Mouse (Mus musculus): ENCODE results near the gene Tmem209. TPM values are rescaled to one million over a fixed set of nuclear protein-coding genes. Genes with fewer than 3 reads are reported as not detected.

Tmem209 gene
- polyA plus RNA-seq, 1 experiment from 2014 or later, result 56.6 TPM

DNA sequence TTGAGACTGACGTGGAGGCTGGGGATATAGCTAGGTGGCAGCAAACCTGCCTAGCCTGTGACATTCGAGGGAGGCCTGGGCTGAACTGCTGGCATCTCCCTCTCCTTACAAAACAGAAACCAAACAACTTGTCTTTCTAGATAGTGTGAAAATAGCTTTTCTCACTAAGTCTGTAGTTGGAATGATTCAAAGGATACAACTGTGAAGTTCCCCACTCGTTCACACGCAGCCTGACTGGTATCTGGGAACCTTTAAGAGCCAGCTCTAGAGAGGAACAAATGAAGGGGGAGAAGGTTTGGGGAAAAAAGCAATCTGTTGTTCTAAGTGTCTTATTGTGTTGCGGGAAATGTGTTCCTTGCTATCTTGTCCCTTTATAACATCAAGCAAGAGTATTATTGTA lies 51.0 kb downstream of the Tmem209 start:
- DNase-seq (ENCODE audit: extremely low spot score, low spot score), result no peak
- H3K27me3 ChIP-seq (ENCODE audit: poor library complexity, severe bottlenecking), result no peaks in the 10 kb centered on the region
- 86% methylated on average over 5 of the region's 5 CpGs for WGBS
- peaks cover 32% of the 10 kb centered on the region for H3K36me3 ChIP-seq (replicated peaks)
- H3K4me1 ChIP-seq, result peaks cover 44% of the 10 kb centered on the region
- H3K4me3 ChIP-seq, result no peak overlapping the region
- H3K27ac ChIP-seq, result peak overlapping the region; percentile 98; the same call in 1 of the 2 replicates
- peaks cover 5% of the 10 kb centered on the region; the same call in 1 of the 2 replicates for H3K9me3 ChIP-seq

DNA sequence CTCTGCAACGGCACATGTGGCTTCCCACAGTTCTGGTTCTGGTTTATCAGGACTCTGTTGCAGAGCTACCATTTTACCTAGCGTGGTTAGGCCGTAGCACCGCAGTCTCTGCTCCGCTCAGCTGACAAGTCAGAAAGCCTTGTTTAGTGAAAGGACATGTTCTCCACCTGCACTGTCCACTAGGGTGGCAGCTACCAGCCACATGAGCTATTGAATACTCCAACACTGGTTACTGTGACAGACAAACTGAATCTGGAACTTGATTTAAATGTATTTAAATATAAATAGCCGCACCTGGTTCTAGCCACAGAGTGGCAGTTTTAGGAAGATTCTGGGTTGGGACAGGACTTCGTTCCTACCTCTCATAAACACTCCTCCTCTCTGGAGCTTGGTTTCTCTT lies 52.6 kb downstream of the Tmem209 start:
- 95% methylated on average over 7 of the region's 7 CpGs for WGBS
- H3K4me1 ChIP-seq, result peaks cover 34% of the 10 kb centered on the region
- H3K27ac ChIP-seq, result no peak overlapping the region

GRCm38 (mm10) chr6:30439576-30439975 lies 70.0 kb downstream of the Tmem209 start:
- WGBS, result 97% methylated on average over 10 of the region's 10 CpGs
- Histone ChIP-seq H3K36me3 (replicated peaks) (peaks cover 62% of the 10 kb centered on the region), H3K4me1 (no peaks in the 10 kb centered on the region), H3K27me3 (ENCODE audit: poor library complexity, severe bottlenecking) (no peaks in the 10 kb centered on the region), H3K9me3 (no peaks in the 10 kb centered on the region), H3K27ac (no peak overlapping the region), H3K4me3 (no peak overlapping the region)
- DNase-seq (ENCODE audit: extremely low spot score, low spot score), result no peak

More for the DNA sequence above, 52.6 kb downstream of the Tmem209 start:
- Histone ChIP-seq H3K4me3 (no peak overlapping the region), H3K36me3 (replicated peaks) (peaks cover 47% of the 10 kb centered on the region), H3K9me3 (peaks cover 5% of the 10 kb centered on the region; the same call in 1 of the 2 replicates), H3K27me3 (ENCODE audit: poor library complexity, severe bottlenecking) (no peaks in the 10 kb centered on the region)
- DNase-seq (ENCODE audit: extremely low spot score, low spot score), result no peak

- no peaks in the 10 kb centered on the region for H3K27me3 ChIP-seq (ENCODE audit: poor library complexity, severe bottlenecking)
- H3K36me3 ChIP-seq (replicated peaks), result peaks cover 47% of the 10 kb centered on the region
- no peaks in the 10 kb centered on the region for H3K4me1 ChIP-seq
- no peak for DNase-seq (ENCODE audit: extremely low spot score, low spot score)
- no peaks in the 10 kb centered on the region for H3K9me3 ChIP-seq
- WGBS, result 92% methylated on average over 3 of the region's 3 CpGs
- no peak overlapping the region for H3K4me3 ChIP-seq
- H3K27ac ChIP-seq, result no peak overlapping the region
Measured at GRCm38 (mm10) chr6:30437054-30437453, 72.5 kb downstream of the Tmem209 start.

GRCm38 (mm10) chr6:30436476-30436875 lies 73.1 kb downstream of the Tmem209 start:
- Histone ChIP-seq H3K36me3 (replicated peaks) (peaks cover 44% of the 10 kb centered on the region), H3K27me3 (ENCODE audit: poor library complexity, severe bottlenecking) (no peaks in the 10 kb centered on the region), H3K9me3 (no peaks in the 10 kb centered on the region), H3K4me3 (no peak overlapping the region), H3K4me1 (no peaks in the 10 kb centered on the region), H3K27ac (no peak overlapping the region)
- 94% methylated on average over 3 of the region's 3 CpGs for WGBS
- DNase-seq (ENCODE audit: extremely low spot score, low spot score), result no peak

GRCm38 (mm10) chr6:30432461-30433192 lies 77.0 kb downstream of the Tmem209 start:
- Histone ChIP-seq H3K27me3 (ENCODE audit: poor library complexity, severe bottlenecking) (no peaks in the 10 kb centered on the region), H3K4me1 (no peaks in the 10 kb centered on the region), H3K9me3 (no peaks in the 10 kb centered on the region), H3K27ac (no peak overlapping the region), H3K4me3 (no peak overlapping the region), H3K36me3 (replicated peaks) (peaks cover 34% of the 10 kb centered on the region)
- WGBS, result 88% methylated on average over 3 of the region's 3 CpGs
- no peak for DNase-seq (ENCODE audit: extremely low spot score, low spot score)

Other genes starting within 250 kb of the Tmem209 start
- 28.3 and 31.2 TPM in 2 replicates for gene Ube2h, start 205.2 kb downstream of the Tmem209 start, polyA plus RNA-seq (2016; fragmentation: Nextera tagmentation; extraction: Ambion mirVana)
- 82.8 and 86.1 TPM in 2 replicates for gene Zc3hc1, start 118.8 kb downstream of the Tmem209 start, polyA plus RNA-seq (2016; fragmentation: Nextera tagmentation; extraction: Ambion mirVana)
- gene Klhdc10, start 107.9 kb downstream of the Tmem209 start, polyA plus RNA-seq (2016; fragmentation: Nextera tagmentation; extraction: Ambion mirVana), result 27.2 and 27.5 TPM in 2 replicates
- gene Ssmem1, start 66 bp upstream of the Tmem209 start, polyA plus RNA-seq (2016; fragmentation: Nextera tagmentation; extraction: Ambion mirVana), result 0.16 and 0.34 TPM in 2 replicates
- 11.9 and 15.6 TPM in 2 replicates for gene Cpa2, start 31.8 kb upstream of the Tmem209 start, polyA plus RNA-seq (2016; fragmentation: Nextera tagmentation; extraction: Ambion mirVana)
- gene Cpa4, start 58.6 kb upstream of the Tmem209 start, polyA plus RNA-seq (2016; fragmentation: Nextera tagmentation; extraction: Ambion mirVana), result 2.9 and 3.4 TPM in 2 replicates
- 0.51 and 0.84 TPM in 2 replicates for gene Cpa5, start 101.2 kb upstream of the Tmem209 start, polyA plus RNA-seq (2016; fragmentation: Nextera tagmentation; extraction: Ambion mirVana)
- 0.21 TPM in 1 of 2 replicates, not detected in the other for gene Cpa1, start 129.4 kb upstream of the Tmem209 start, polyA plus RNA-seq (2016; fragmentation: Nextera tagmentation; extraction: Ambion mirVana)
- 15.9 and 22.1 TPM in 2 replicates for gene Cep41, start 184.0 kb upstream of the Tmem209 start, polyA plus RNA-seq (2016; fragmentation: Nextera tagmentation; extraction: Ambion mirVana)
- gene Mest, start 213.8 kb upstream of the Tmem209 start, polyA plus RNA-seq (2016; fragmentation: Nextera tagmentation; extraction: Ambion mirVana), result 2,195 and 2,268 TPM in 2 replicates